Mouse (Mus musculus) liver, adult (tissue): Measurements from ENCODE around the gene Dock4.

Source experiments
- GATA4 ChIP-seq: IDR thresholded peaks from 2 replicates; pipeline ENCODE4 v1.6.1; 2014; ENCODE audit warnings: mild to moderate bottlenecking, low read length; ENCODE audit not compliant: insufficient replicate concordance

Gene Dock4

DNA sequence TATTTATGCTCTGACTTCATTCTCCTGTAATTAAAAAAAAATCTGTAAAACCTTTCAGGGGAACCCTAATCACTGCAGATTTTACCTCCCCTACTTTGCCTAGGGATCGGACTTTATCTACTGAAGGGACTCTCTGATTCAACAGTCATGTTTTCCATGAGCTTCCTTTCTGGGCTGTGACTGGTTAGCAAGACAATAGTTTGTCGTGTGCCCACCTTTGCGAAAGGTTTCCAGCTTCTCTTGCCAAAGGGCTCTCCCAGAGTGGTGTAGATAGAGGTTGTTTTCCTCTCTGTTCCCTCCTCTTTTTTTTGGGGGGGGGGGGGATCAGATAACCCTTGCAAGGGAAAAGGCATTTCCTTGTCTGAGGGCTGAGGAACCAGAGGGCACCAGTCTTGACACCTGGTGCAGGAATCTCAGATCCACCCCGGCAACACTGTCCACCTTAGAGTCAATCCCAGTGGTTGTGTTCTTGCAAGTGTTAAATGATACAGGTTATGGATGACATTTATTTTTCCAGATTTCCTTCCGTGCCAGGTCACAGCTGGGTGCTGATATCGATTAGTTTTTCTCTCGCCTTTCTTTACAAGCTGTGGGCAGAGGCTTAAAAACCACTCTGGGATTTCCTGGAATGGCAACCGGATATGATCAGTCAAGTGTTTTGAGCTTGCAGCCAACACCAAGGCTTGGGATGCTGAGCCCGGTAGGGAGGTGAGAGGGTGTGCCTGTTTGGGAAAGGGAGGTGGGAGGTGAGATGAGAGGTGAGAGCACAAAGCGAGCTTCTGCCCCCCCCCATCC is 2.0 kb downstream of the Dock4 start:
- no peak for TF ChIP-seq GATA4

DNA sequence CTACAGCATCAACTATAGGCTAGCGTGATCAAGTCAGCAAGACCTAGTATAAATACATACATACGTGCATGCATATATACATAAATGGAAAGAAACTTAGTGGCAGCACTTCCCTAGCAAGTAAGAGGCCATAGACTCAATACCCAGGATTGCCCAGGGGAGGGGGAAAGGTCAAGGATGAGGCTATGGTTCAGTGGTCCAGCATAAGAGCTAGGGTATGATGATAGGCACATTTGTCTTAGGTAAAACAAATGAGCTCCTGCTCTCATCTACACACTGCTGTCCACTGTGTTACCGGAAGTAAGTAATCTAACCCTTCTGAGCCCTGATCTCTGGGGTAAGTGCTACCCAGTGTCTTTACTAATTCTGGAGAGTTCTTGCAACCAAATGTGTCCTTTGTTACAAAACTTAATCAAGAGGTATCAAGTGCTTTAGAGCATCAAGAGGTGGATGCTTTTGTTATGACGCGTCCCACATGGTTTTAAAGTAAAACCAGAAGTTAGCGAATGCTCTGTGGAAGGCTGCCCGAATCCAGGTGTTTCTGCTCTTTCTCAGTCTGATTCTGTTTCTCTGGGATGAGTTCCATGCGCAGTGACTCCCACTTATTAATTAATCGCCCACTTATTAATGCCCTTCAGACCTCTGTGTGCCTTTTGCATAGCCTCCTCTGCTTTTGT is 3.5 kb downstream of the Dock4 start:
- no peak for TF ChIP-seq GATA4

DNA sequence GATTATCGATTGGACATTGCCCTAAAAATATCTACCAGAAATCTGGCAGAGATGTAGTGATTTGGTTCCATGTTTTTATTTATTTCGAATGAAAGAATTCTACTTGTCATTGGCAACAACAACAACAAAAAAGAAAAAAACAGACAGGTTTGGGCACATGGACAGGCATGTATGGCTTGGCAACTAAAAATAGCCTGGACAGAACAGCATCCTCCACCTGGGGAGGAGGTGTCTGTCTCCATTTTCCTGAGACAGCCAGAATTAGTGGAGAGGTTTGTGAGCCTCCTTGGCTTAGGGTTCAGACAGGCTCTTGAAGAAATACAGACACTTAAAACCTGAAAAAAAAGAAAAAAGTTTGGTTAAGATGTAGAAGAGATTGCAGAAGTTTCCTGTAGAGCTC is 10.8 kb downstream of the Dock4 start:
- TF ChIP-seq GATA4, result no peak

DNA sequence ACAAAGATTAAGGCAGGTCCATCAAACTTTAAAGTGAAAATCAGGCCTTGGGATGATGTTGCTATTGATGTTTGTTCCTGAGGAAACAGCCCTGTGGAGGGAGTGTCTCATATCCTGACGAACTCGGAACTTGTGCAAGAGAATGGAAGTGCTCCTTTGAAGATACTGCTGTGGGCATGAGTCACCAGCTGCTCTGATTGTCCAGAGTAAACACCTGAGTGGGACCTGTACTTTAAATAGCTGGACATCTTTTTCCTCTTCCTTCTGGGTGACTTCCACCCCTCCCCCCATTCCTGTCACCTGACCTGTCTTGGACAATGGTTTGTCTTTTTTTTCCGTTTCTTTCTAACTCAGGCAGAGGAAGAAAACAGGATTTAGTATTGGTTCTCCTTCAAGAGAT is 13.2 kb downstream of the Dock4 start:
- no peak for TF ChIP-seq GATA4

DNA sequence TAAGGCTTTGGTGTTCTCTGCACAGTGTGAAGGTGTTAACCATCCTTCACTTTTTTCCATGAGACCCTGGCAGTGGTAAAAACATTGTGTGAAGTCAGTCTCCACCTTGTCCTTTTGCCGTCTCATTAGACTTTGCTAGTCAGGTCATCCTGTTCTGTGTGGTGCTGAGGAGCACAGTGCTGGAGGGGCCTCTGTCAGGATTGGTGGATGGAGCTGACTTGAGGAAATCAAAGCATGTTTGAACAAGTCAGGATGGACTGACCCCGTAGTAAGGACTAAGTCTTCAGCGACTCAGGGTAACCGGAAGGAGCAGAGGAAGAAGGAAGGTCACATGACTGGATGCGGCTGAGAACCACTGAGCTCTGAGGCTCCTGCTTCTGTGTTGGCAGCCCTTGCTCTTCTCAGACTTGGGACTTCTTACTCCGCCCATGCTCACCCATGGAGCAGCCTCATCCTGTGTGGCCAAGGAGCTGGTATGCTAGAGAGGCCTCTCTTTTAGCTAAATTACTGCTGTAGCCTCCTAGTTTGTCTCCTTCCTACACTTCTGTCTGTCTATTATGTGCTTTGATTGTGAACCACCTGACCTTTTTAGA is 14.0 kb downstream of the Dock4 start:
- TF ChIP-seq GATA4, result no peak

DNA sequence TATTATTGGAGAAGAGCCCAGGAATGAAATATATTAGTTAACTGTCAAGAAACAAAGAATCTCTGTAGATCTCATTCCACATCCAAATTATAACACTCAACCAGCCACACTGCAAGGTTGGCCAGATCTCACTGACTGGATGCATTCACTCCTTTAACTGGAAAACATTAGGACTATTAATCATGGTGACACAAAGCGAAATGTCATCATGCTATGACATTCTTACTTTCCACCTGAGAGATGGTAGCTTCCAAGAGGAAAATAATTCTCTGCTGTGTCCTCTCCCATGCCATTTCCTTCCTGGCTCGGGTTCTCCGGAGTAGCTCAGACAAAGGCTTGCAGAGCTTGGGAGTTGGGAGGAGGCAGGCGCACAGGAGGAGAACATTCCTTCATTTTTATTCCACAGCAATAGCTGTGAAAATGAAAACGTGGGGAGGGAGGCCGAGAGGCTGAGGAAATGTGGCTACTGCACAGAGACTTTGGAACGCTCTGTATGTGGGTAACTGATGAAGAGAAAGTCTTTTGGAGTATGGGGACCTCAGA is 17.0 kb downstream of the Dock4 start:
- no peak for TF ChIP-seq GATA4

DNA sequence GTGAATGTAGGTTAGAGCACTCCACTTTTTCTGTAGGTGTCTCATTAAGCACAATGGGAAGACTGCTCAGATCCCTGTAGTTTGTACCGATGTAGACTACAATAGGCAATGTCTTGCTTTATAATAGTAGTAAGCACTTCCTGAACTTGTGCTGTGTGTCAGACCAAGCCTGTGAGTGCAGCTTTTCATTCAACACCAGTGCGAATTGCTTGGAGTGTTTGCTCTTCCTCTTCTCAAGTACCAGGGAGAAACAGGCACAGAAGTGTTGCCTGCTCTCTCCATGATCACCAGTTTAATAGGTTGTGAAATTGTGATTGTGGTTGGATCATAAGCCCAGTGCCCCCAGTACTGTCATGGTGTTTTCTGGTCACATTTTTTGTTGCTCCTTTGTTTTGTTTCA is 18.1 kb downstream of the Dock4 start:
- no peak for TF ChIP-seq GATA4

DNA sequence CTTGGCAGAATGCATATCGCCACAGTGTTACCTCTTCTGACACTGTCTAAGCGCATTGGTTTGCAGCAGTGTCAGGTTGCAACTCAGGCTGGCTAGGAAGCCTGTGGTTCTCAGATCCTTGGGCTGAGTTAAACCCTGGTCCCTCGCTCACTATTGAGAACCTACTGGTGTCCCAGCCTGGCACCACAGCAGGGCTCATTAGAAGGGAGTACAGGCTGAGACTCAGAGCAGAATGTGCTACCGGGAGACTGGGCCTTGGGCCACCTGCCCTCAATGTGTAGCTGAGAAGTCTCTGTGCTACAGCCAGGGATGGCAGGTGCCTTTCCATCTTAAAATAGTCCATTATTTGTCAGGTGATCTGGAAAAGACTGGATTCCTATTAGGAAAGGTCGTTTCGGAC is 18.5 kb downstream of the Dock4 start:
- no peak for TF ChIP-seq GATA4

DNA sequence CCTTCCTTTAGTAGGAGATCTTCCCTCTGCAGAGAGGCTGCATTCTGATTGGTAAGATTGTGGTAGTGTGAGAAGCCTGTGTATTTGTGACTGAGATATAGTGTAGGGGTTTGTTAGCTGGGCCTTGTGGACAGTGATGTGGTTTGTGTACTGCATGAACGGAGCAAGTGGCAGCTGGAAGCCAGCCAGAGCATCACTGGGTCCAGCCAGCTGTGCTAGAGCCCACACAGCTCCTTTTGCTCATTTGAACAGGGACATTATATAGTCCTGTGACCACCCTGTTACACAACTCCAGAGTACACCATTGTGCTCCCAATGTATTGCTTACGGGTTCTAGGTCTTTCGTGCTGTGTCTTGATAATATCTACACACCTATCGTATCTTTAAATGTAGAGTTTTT is 22.5 kb downstream of the Dock4 start:
- no peak for TF ChIP-seq GATA4

DNA sequence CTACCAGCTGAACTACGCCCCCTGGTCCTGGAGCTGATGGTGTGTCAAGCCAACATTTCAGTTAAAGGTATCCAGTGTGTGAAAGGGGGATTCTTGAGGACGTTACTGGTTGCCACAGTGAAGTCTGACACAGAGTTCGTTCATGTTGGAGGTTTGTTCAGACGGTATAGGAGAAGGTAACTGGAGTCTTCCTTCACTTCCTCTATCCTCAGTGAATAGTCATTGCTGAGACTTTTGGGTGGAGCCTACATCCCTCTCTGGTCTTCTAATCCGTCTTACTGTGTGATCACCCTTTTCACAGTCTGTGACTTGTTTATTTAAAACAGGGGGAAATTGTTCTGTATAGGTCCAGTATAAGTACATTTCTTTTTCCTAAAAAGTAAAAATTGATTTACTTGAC is 23.3 kb downstream of the Dock4 start:
- no peak for TF ChIP-seq GATA4

DNA sequence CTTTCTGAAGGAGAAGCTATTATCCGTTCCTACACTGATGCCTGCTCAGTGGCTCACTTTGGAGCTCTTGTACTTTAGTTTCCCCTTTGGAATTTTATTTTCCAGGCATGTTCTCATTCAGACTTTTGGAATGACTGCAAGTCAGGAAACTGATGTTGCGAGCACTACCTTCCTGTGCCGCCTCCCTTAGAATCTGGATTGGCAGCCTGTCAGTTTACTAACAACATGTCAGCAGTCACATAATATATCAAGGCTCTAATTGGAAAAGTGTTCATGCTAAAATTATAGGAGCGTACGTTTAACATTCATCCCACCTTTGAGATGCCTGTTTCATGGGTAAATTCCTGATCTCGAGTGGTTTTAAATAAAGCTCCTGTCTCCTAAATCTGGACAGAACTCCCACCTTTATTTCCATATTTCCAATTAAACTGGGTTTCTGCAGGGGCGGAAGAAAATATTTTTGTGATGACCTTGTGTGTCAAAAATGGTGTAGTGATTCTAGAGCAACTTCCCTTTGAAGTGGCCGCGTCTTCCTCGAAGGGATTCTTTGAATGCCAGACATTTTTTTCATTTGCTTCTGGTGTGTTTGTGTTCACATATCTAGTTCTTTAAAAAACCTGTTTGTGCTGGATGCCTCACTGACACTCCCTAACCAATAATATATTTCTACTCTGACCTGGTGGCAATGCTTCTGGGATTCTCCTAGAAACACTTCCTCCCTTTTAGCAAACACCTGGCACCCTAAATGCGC is 26.1 kb downstream of the Dock4 start:
- no peak for TF ChIP-seq GATA4

DNA sequence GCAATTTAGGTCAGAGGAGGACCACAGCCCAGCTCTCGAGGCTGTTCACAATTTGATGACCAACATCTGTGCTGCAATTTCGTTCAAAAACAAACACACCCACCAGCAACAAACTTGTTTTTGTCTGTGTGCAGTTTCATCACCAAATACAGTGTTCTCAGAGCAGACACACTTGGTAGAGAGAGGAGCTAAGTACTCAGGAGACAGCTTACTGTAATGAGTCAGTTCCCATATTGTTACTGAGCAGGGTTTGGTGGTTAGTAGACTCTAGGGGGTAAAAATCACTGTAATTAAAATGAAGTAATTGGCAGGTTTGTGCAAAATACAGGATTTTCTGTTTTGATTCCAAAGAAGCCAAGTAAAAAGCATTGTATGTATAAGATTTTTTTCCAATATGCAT is 28.0 kb downstream of the Dock4 start:
- TF ChIP-seq GATA4, result no peak

DNA sequence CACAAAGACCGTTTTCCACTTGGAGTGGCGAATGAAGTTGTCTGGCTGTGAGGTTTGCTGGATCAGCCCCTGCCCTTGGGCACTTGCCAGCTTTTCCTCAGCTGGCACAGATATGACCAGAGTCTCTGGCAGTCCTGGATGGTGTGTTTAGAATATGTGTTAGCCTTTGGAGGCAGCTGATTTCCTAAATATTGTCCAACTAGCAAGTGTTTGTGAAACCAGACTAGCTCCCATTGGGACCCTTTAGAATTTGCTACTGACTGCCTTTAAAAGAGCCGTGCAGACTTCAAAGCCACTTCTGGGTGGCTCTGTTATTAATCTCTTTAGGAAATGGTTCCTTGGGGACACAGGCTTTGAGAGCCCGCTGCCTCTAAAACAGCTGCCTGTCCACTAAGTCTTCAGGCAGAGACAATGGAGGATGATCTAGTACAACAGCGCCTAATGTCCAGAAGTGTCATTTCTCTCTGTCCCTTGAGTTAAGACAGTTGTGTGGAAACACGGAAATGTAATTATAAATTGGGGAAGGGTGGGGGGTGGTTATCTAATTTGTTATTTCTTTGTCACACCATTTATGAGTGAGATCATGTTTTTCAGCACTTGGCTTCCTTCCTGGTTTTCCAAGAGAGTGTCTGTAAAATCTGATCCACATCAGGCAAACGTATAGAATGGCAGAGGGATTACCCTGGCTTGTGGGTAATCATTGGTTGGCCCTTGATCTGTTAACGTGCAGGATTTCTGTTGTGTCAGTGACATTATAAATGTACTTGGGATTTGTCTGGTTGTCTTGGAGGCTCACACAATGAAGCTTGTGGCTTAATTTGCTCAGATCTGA is 32.1 kb downstream of the Dock4 start:
- no peak for TF ChIP-seq GATA4

DNA sequence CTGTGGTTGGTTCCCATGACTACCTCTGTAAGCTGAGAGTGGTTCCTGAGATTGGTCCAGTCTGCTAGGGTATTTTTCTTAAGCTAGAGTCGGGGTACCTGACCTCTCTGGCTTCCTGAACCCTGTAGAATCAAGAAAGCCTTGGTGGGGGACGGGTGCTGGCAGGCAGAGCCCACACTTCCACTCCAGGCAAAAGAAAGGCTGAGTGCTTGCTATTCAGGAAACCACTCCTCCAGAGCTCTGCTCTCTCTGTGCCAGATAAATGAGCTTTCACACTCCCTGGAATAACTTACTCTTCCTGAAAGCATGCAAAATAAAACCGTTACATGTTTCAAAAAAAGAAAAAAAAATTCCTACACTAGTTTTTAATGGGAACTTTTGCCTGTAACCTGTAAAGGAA is 38.5 kb downstream of the Dock4 start:
- TF ChIP-seq GATA4, result no peak
